Mouse (Mus musculus): ENCODE results near the gene Vmn1r142. TPM values are rescaled to one million over a fixed set of nuclear protein-coding genes. Genes with fewer than 3 reads are reported as not detected.

Vmn1r142 gene
- not detected for polyA plus RNA-seq (2014; fragmentation: Illumina TruSeq; extraction: RNeasy Lipid Tissue Mini Kit (QIAGEN cat#74804); ENCODE audit: low read depth, low replicate concordance)

GRCm38 (mm10) chr7:22163935-22164334 lies at the start of gene Vmn1r142:
Gene Vmn1r142 (minus strand): TSS chr7:22164035.

DNA sequence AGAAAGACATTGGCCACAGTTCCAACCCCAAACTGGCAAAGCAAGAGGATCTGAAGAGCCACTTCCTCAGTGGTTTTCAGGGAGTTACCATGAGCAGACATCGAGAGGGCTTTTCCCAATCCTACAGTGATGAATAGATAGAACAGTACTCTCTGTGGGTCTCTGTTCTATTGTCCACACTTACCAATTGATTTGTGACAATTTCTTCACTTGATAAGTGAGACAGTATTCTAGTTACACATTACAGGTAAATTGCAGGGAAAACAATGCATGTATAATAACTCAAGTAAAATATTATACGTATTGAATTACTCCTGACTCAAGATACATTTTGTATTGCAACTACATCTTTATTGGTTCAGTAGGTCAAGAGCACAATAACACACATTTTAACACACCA lies 37.3 kb upstream of the Vmn1r142 start, which contains the start of gene Gm8653:
Gm8653 (minus strand) TSS at position 101 of the 400 bp plus-strand sequence.

DNA sequence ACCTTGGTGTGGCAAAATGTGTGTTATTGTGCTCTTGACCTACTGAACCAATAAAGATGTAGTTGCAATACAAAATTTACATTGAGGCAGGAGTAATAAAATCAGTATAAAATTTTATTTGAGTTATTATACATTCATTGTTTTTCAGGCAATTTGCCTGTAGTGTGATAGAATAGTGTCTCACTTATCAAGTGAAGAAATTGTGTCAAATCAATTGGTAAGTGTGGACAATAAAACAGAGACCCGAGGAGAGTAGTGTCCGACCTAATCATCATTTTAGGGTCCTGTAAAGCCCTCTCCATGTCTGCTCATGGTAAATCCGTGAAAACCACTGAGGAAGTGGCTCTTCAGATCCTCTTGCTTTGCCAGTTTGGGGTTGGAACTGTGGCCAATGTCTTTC lies 25.2 kb upstream of the Vmn1r142 start, which contains the start of gene Vmn1r143:
Vmn1r143 (plus strand) TSS at position 301 of the 400 bp plus-strand sequence.

GRCm38 (mm10) chr7:22134641-22135040 lies 29.2 kb downstream of the Vmn1r142 start, which contains the start of gene Gm10666:
Gene Gm10666 (minus strand): TSS chr7:22134741.

DNA sequence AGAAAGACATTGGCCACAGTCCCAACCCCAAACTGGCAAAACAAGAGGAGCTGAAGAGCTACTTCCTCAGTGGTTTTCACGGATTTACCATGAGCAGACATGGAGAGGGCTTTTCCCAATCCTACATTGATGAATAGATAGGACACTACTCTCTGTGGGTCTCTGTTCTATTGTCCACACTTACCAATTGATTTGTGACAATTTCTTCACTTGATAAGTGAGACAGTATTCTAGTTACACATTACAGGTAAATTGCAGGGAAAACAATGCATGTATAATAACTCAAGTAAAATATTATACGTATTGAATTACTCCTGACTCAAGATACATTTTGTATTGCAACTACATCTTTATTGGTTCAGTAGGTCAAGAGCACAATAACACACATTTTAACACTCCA lies 45.7 kb downstream of the Vmn1r142 start, which contains the start of gene Gm16451:
Gm16451 (minus strand) TSS at position 101 of the 400 bp plus-strand sequence.

Other genes starting within 250 kb of the Vmn1r142 start
- gene Gm5891, start 242.7 kb downstream of the Vmn1r142 start, polyA plus RNA-seq (2014; fragmentation: Illumina TruSeq; extraction: RNeasy Lipid Tissue Mini Kit (QIAGEN cat#74804); ENCODE audit: low read depth, low replicate concordance): not detected
- not detected for gene Vmn1r137, start 169.4 kb downstream of the Vmn1r142 start, polyA plus RNA-seq (2014; fragmentation: Illumina TruSeq; extraction: RNeasy Lipid Tissue Mini Kit (QIAGEN cat#74804); ENCODE audit: low read depth, low replicate concordance)
- gene Vmn1r138, start 135.1 kb downstream of the Vmn1r142 start, polyA plus RNA-seq (2014; fragmentation: Illumina TruSeq; extraction: RNeasy Lipid Tissue Mini Kit (QIAGEN cat#74804); ENCODE audit: low read depth, low replicate concordance): not detected
- not detected for gene Gm6176, start 107.7 kb downstream of the Vmn1r142 start, polyA plus RNA-seq (2014; fragmentation: Illumina TruSeq; extraction: RNeasy Lipid Tissue Mini Kit (QIAGEN cat#74804); ENCODE audit: low read depth, low replicate concordance)
- not detected for gene Vmn1r139, start 95.0 kb downstream of the Vmn1r142 start, polyA plus RNA-seq (2014; fragmentation: Illumina TruSeq; extraction: RNeasy Lipid Tissue Mini Kit (QIAGEN cat#74804); ENCODE audit: low read depth, low replicate concordance)
- gene Gm16451, start 45.8 kb downstream of the Vmn1r142 start, polyA plus RNA-seq (2014; fragmentation: Illumina TruSeq; extraction: RNeasy Lipid Tissue Mini Kit (QIAGEN cat#74804); ENCODE audit: low read depth, low replicate concordance): not detected
- gene Gm10666, start 29.3 kb downstream of the Vmn1r142 start, polyA plus RNA-seq (2014; fragmentation: Illumina TruSeq; extraction: RNeasy Lipid Tissue Mini Kit (QIAGEN cat#74804); ENCODE audit: low read depth, low replicate concordance): not detected
- gene Vmn1r143, start 25.3 kb upstream of the Vmn1r142 start, polyA plus RNA-seq (2014; fragmentation: Illumina TruSeq; extraction: RNeasy Lipid Tissue Mini Kit (QIAGEN cat#74804); ENCODE audit: low read depth, low replicate concordance): not detected
- not detected for gene Gm8653, start 37.2 kb upstream of the Vmn1r142 start, polyA plus RNA-seq (2014; fragmentation: Illumina TruSeq; extraction: RNeasy Lipid Tissue Mini Kit (QIAGEN cat#74804); ENCODE audit: low read depth, low replicate concordance)
- gene Gm8453, start 65.4 kb upstream of the Vmn1r142 start, polyA plus RNA-seq (2014; fragmentation: Illumina TruSeq; extraction: RNeasy Lipid Tissue Mini Kit (QIAGEN cat#74804); ENCODE audit: low read depth, low replicate concordance): not detected
- gene Gm4187, start 165.7 kb upstream of the Vmn1r142 start, polyA plus RNA-seq (2014; fragmentation: Illumina TruSeq; extraction: RNeasy Lipid Tissue Mini Kit (QIAGEN cat#74804); ENCODE audit: low read depth, low replicate concordance): not detected
- gene Gm8660, start 207.0 kb upstream of the Vmn1r142 start, polyA plus RNA-seq (2014; fragmentation: Illumina TruSeq; extraction: RNeasy Lipid Tissue Mini Kit (QIAGEN cat#74804); ENCODE audit: low read depth, low replicate concordance): not detected
- gene Vmn1r148, start 249.5 kb upstream of the Vmn1r142 start, polyA plus RNA-seq (2014; fragmentation: Illumina TruSeq; extraction: RNeasy Lipid Tissue Mini Kit (QIAGEN cat#74804); ENCODE audit: low read depth, low replicate concordance): not detected